Comparison of ENCODE assay signal across 8 mouse cellular contexts in the genomic region with DNA sequence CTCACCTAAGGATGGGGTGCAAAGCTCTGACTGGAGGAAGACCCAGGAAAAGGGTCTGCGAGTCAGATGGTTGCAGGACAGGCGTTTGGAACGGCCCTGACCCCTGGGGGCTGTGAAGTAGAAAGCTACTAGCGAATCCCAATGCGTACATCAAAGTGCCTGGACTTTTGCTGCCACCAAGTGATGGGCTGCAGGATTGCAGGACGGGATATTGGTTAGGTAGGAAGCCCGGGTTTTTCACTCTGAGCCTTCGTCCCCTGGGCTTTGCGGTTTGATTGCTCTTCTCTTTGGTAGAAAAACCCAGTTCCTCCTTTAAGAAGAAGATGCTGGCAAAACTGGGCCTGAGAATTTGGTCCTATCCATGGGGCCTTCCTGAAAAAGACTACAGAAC. TPM values are rescaled to one million over a fixed set of nuclear protein-coding genes. Genes with fewer than 3 reads are reported as not detected.
A peak's percentile ranks its signal among the peaks of the same experiment; 100 is the strongest.
DNase-seq lines count a peak whose midpoint lies in the region; ATAC-seq lines count a peak whose summit lies in the region.

No protein-coding gene starts in this region.

- H3K27ac ChIP-seq in heart, embryonic 12.5 days (ENCODE audit: poor library complexity, severe bottlenecking): peak overlapping the region; percentile 96
- peak overlapping the region; percentile 98 for H3K27ac ChIP-seq in kidney, embryonic 16.5 days (ENCODE audit: low read length)

- no peaks in the 10 kb centered on the region for H3K27me3 ChIP-seq in erythroblast, embryonic 14.5 days (ENCODE audit: control insufficient read depth)
- no peaks in the 10 kb centered on the region for H3K27me3 ChIP-seq in heart, embryonic 12.5 days (replicated peaks)
- no peaks in the 10 kb centered on the region for H3K27me3 ChIP-seq in kidney, embryonic 16.5 days (ENCODE audit: insufficient read depth, low read length)

- under 1% methylated on average over 9 of the region's 9 CpGs for WGBS in heart, embryonic 12.5 days
- WGBS in kidney, embryonic 16.5 days: 0% methylated on average over 9 of the region's 9 CpGs

- peak; percentile 78 for ATAC-seq in heart, embryonic 12.5 days (ENCODE audit: insufficient number of reproducible peaks, low FRiP score)
- ATAC-seq in kidney, embryonic 16.5 days (ENCODE audit: low FRiP score, low TSS enrichment): peak; percentile 74

- peak overlapping the region; percentile 93 for H3K4me2 ChIP-seq in heart, embryonic 12.5 days
- H3K4me2 ChIP-seq in kidney, embryonic 16.5 days (replicated peaks; ENCODE audit: low read depth, low read length): peak overlapping the region; percentile 96

- H3K36me3 ChIP-seq in erythroblast, embryonic 14.5 days (ENCODE audit: control insufficient read depth): no peaks in the 10 kb centered on the region; the same call in 1 of the 2 replicates
- peaks cover 12% of the 10 kb centered on the region for H3K36me3 ChIP-seq in heart, embryonic 12.5 days
- peaks cover 3% of the 10 kb centered on the region; the same call in 1 of the 2 replicates for H3K36me3 ChIP-seq in kidney, embryonic 16.5 days (ENCODE audit: insufficient read depth, low read length)

- H3K4me3 ChIP-seq in erythroblast, embryonic 14.5 days (replicated peaks): peak overlapping the region; percentile 72
- peak overlapping the region; percentile 59 for H3K4me3 ChIP-seq in heart, embryonic 12.5 days
- peak overlapping the region; percentile 68 for H3K4me3 ChIP-seq in kidney, embryonic 16.5 days (ENCODE audit: low read length)

- H3K4me1 ChIP-seq in erythroblast, embryonic 14.5 days (ENCODE audit: control insufficient read depth): peaks cover 22% of the 10 kb centered on the region
- H3K4me1 ChIP-seq in heart, embryonic 12.5 days (replicated peaks): peaks cover 35% of the 10 kb centered on the region
- H3K4me1 ChIP-seq in kidney, embryonic 16.5 days (ENCODE audit: insufficient read depth, low read length): peaks cover 37% of the 10 kb centered on the region

- peak; percentile 94 for DNase-seq in CD4-positive, CD25-positive, alpha-beta regulatory T cell, adult 2 months (ENCODE audit: low read depth, low spot score)
- DNase-seq in brain, embryonic 18.5 days (ENCODE audit: low read depth, low spot score): peak; percentile 90
- DNase-seq in liver: peak; percentile 88
- DNase-seq in monocyte, adult 2 months (ENCODE audit: low read depth in 1 of 2, low spot score in 2 of 2): peak; percentile 77 to 85
- DNase-seq in spleen, postnatal 14 days (ENCODE audit: low spot score in 2 of 2): peak; percentile 82 to 90

- no peaks in the 10 kb centered on the region for H3K9me3 ChIP-seq in erythroblast, embryonic 14.5 days (ENCODE audit: control insufficient read depth, low read length)
- H3K9me3 ChIP-seq in heart, embryonic 12.5 days (replicated peaks): no peaks in the 10 kb centered on the region
- peaks cover 3% of the 10 kb centered on the region; the same call in 1 of the 2 replicates for H3K9me3 ChIP-seq in kidney, embryonic 16.5 days (ENCODE audit: low read length)

- peak overlapping the region; percentile 82 for H3K9ac ChIP-seq in heart, embryonic 12.5 days
- peak overlapping the region; percentile 86 for H3K9ac ChIP-seq in kidney, embryonic 16.5 days (replicated peaks; ENCODE audit: low read length)

RNA-seq across cellular contexts. Expression of a gene that starts 0.3 kb away (rescaled TPM):
- 0.51 and 0.61 TPM in 2 replicates for polyA plus RNA-seq in erythroblast, embryonic 14.5 days (2012)
- polyA plus RNA-seq in heart, embryonic 12.5 days (2016; fragmentation: Nextera tagmentation; extraction: Ambion mirVana): 61.0 and 65.1 TPM in 2 replicates
- 77.4 and 77.8 TPM in 2 replicates for polyA plus RNA-seq in kidney, embryonic 16.5 days (2015; fragmentation: Nextera tagmentation; extraction: Ambion mirVana)

RNA-seq across cellular contexts. Expression of a gene that starts 26.9 kb away (rescaled TPM):
- 0.43 and 0.57 TPM in 2 replicates for polyA plus RNA-seq in erythroblast, embryonic 14.5 days (2012)
- polyA plus RNA-seq in heart, embryonic 12.5 days (2016; fragmentation: Nextera tagmentation; extraction: Ambion mirVana): 11.9 and 14.0 TPM in 2 replicates
- 14.5 and 15.9 TPM in 2 replicates for polyA plus RNA-seq in kidney, embryonic 16.5 days (2015; fragmentation: Nextera tagmentation; extraction: Ambion mirVana)

Comparison
In these comparisons a context has a peak if more than half of its experiments do, and no peak if none do; other contexts are left out.
1. Peak in every context shown above with its lines: DNase-seq, ATAC-seq, H3K4me3 ChIP-seq and H3K27ac ChIP-seq.
2. RNA of a gene that starts 0.3 kb away (polyA plus RNA-seq): 77.4 to 77.8 TPM in kidney, embryonic 16.5 days and 61.0 to 65.1 TPM in heart, embryonic 12.5 days; 0.51 to 0.61 TPM in erythroblast, embryonic 14.5 days; every median in the first group is over 10 times any median in the second.